Mouse (Mus musculus) monocyte, adult 5-6 weeks (primary cell): ENCODE results near the gene Cdyl. TPM values are rescaled to one million over a fixed set of nuclear protein-coding genes. Genes with fewer than 3 reads are reported as not detected.
"Not testable (repeated sequence)": the region's sequence is repeated elsewhere in the genome, so short reads cannot be mapped to it uniquely, and the experiment has no call there.

Experiments used
- ATAC-seq: fragments of 153-309, 156-312 bp; replicated peaks from 2 replicates; pipeline ENCODE4 v1.8.0; 2017; ENCODE audit warnings: mild to moderate bottlenecking; ENCODE audit not compliant: low TSS enrichment, insufficient number of reproducible peaks, severe bottlenecking, poor library complexity, low FRiP score
- total RNA-seq: library from RNA; stranded (forward); fragments of 200-1000, 200-491, 200-594 nt; gene quantifications from 3 replicates; pipeline ENCODE4 v1.2.3, GENCODE M21; 2017

The Cdyl gene
- total RNA-seq, 1 experiment from 2014 or later: 29.5 TPM

GRCm38 (mm10) chr13:35813348-35814127, 153.9 kb downstream of the Cdyl start:
- no peak for ATAC-seq

GRCm38 (mm10) chr13:35815205-35815726, 155.6 kb downstream of the Cdyl start:
- no peak for ATAC-seq

GRCm38 (mm10) chr13:35815782-35816368, 156.2 kb downstream of the Cdyl start:
- ATAC-seq: no peak

- no peak for ATAC-seq
Measured at GRCm38 (mm10) chr13:35817626-35818025, 158.0 kb downstream of the Cdyl start.

GRCm38 (mm10) chr13:35818060-35818459, 158.4 kb downstream of the Cdyl start:
- ATAC-seq: no peak

- ATAC-seq: no peak
Measured at GRCm38 (mm10) chr13:35821821-35822454, 162.3 kb downstream of the Cdyl start.

- no peak for ATAC-seq
Measured at GRCm38 (mm10) chr13:35822795-35823194, 163.2 kb downstream of the Cdyl start.

- ATAC-seq: no peak
Measured at GRCm38 (mm10) chr13:35825639-35826038, 166.0 kb downstream of the Cdyl start.

GRCm38 (mm10) chr13:35832676-35833075, 173.0 kb downstream of the Cdyl start:
- ATAC-seq: no peak

- no peak for ATAC-seq
Measured at GRCm38 (mm10) chr13:35833941-35834340, 174.3 kb downstream of the Cdyl start.

GRCm38 (mm10) chr13:35835669-35836068, 176.0 kb downstream of the Cdyl start:
- ATAC-seq: no peak

- not testable (repeated sequence) for ATAC-seq
Measured at GRCm38 (mm10) chr13:35836501-35836900, 176.9 kb downstream of the Cdyl start.

- no peak for ATAC-seq
Measured at GRCm38 (mm10) chr13:35840102-35840501, 180.5 kb downstream of the Cdyl start.

- no peak for ATAC-seq
Measured at GRCm38 (mm10) chr13:35843383-35843782, 183.8 kb downstream of the Cdyl start.

GRCm38 (mm10) chr13:35845306-35845705, 185.7 kb downstream of the Cdyl start:
- no peak for ATAC-seq

GRCm38 (mm10) chr13:35848694-35849093, 189.1 kb downstream of the Cdyl start:
- ATAC-seq: no peak

- no peak for ATAC-seq
Measured at GRCm38 (mm10) chr13:35851581-35851980, 191.9 kb downstream of the Cdyl start.

GRCm38 (mm10) chr13:35852851-35853575, 193.4 kb downstream of the Cdyl start:
- no peak for ATAC-seq

GRCm38 (mm10) chr13:35857486-35857885, 197.9 kb downstream of the Cdyl start:
- ATAC-seq: no peak
